Comparison of ENCODE assay signal across 11 mouse cellular contexts in the genomic region with DNA sequence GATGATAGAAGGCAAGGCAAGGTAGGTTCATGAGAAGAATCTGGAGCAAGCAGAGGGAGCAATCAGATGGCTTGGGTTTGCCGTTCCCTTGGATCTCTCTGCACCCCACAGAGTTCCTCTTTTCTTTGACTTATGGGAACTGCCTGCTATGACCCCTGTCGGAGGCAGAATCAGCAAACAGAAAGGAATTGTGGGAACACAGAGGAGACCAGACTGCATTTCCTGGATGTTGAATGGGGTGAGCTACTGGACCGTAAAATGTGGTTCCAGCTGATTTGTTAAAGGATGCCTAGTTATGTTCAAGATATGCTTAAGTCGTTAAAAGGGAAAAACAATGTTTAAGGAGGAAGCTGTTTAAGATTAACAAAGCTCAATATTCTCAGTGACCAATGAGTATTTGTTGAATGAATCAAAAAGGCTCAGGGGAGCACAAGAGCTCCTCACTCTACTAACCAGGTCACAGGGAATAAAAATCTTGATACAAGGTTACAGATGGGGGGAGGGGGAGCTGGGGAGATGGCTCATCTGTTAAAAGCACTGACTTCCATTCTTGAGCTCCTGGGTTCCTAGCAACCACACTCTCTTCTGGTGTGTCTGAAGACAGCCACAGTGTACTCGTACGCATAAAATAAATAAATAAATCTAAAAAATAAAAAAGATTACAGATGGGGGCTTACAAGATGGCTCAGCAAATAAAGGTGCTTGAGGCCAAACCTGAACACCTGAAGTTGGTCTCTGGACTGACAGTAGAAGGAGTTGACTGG. TPM values are rescaled to one million over a fixed set of nuclear protein-coding genes. Genes with fewer than 3 reads are reported as not detected.
DNase-seq lines count a peak whose midpoint lies in the region; ATAC-seq and TF ChIP-seq lines count a peak whose summit lies in the region.
"Had no signal": no experiment of that assay in that cellular context is flagged by ENCODE, and none has a peak within 500 bp of the region (broad histone marks: within the 10 kb centered on the region; RNA-seq: fewer than 3 reads in every experiment).

No protein-coding gene starts in this region.

- ATAC-seq in granulocyte monocyte progenitor cell, adult 5-6 weeks (replicated peaks; ENCODE audit: poor library complexity, severe bottlenecking), result peak; percentile 93
- peak; percentile 85 for ATAC-seq in megakaryocyte progenitor cell, adult 5-6 weeks (replicated peaks; ENCODE audit: poor library complexity)
- ATAC-seq: midbrain, embryonic 16.5 days had no signal

- peak; percentile 52 for DNase-seq in kidney, adult 2 months
- DNase-seq in kidney, postnatal 25 days, result no peak
- DNase-seq in cerebellum, postnatal 25 days, result no peak
- no peak for DNase-seq in spleen, postnatal 36 days (ENCODE audit: low spot score in 2 of 2)
- DNase-seq in lung, postnatal 10 days, result no peak

- no peak for TF ChIP-seq CTCF in kidney, adult 2 months (conservative IDR thresholded peaks at IDR 0.05; ENCODE audit: insufficient read depth, insufficient read length, low read depth, low read length)
- no peak for TF ChIP-seq CTCF in bone marrow macrophage, adult 2 months (IDR thresholded peaks at IDR 0.05; ENCODE audit: low read depth, low read length)

- peak overlapping the region; percentile 35; the same call in 1 of the 2 replicates for H3K27ac ChIP-seq in kidney, adult 2 months (ENCODE audit: insufficient read depth, low read depth, low read length)
- peak overlapping the region; percentile 54 for H3K27ac ChIP-seq in bone marrow macrophage, adult 2 months (ENCODE audit: insufficient read depth, low read depth, low read length)

- H3K4me1 ChIP-seq in kidney, adult 2 months (ENCODE audit: control insufficient read depth, insufficient read depth, low read length), result no peaks in the 10 kb centered on the region
- H3K4me1 ChIP-seq in bone marrow macrophage, adult 2 months (ENCODE audit: control insufficient read depth, insufficient read depth, low read length), result peaks cover 29% of the 10 kb centered on the region

- H3K27me3 ChIP-seq in kidney, adult 2 months (replicated peaks; ENCODE audit: control insufficient read depth, insufficient read depth, low read length), result no peaks in the 10 kb centered on the region

- H3K4me3 ChIP-seq in kidney, adult 2 months (ENCODE audit: insufficient read depth, low read depth, low read length), result no peak overlapping the region
- H3K4me3 ChIP-seq in bone marrow macrophage, adult 2 months (ENCODE audit: insufficient read depth, low read length), result no peak overlapping the region

- 29% methylated on average over 6 of the region's 6 CpGs for WGBS in kidney, adult 2 months

- H3K36me3 ChIP-seq in kidney, adult 2 months (ENCODE audit: control insufficient read depth, insufficient read depth, low read length), result no peaks in the 10 kb centered on the region

- TF ChIP-seq POLR2A in kidney, adult 2 months (IDR thresholded peaks at IDR 0.05; ENCODE audit: low read depth, low read length), result no peak
- no peak for TF ChIP-seq POLR2A in bone marrow macrophage, adult 2 months (IDR thresholded peaks at IDR 0.05; ENCODE audit: borderline replicate concordance, low read depth, low read length)

RNA-seq across cellular contexts. Expression of gene Atp1a4, which starts 17.1 kb away (rescaled TPM):
- 0.09 and 0.11 TPM in 2 replicates for polyA plus RNA-seq in kidney, adult 2 months (2012; rRNA removed)
- not detected in 2 replicates for polyA plus RNA-seq in bone marrow macrophage, adult 2 months (2012; ENCODE audit: insufficient read depth, insufficient read length, missing spikeins)
- not detected in 2 replicates for total RNA-seq in granulocyte monocyte progenitor cell, adult 5-6 weeks (2014; fragmentation: Nextera tagmentation)
- total RNA-seq in granulocyte monocyte progenitor cell, adult 5-6 weeks (2017), result not detected in 2 replicates
- not detected in 2 replicates for total RNA-seq in megakaryocyte progenitor cell, adult 5-6 weeks (2015)
- not detected in 2 replicates for total RNA-seq in megakaryocyte progenitor cell, adult 5-6 weeks (2017)
- polyA plus RNA-seq: embryonic facial prominence, embryonic 11.5 days; liver, embryonic 16.5 days; midbrain, embryonic 16.5 days had no signal

RNA-seq across cellular contexts. Expression of gene Igsf8, which starts 20.3 kb away (rescaled TPM):
- polyA plus RNA-seq in kidney, adult 2 months (2012; rRNA removed), result 54.3 and 57.7 TPM in 2 replicates
- 90.3 and 110 TPM in 2 replicates for polyA plus RNA-seq in bone marrow macrophage, adult 2 months (2012; ENCODE audit: insufficient read depth, insufficient read length, missing spikeins)
- total RNA-seq in granulocyte monocyte progenitor cell, adult 5-6 weeks (2014; fragmentation: Nextera tagmentation), result 53.7 and 58.4 TPM in 2 replicates
- 24.8 and 25.0 TPM in 2 replicates for total RNA-seq in granulocyte monocyte progenitor cell, adult 5-6 weeks (2017)
- total RNA-seq in megakaryocyte progenitor cell, adult 5-6 weeks (2015), result 28.8 and 29.7 TPM in 2 replicates
- 25.5 and 30.6 TPM in 2 replicates for total RNA-seq in megakaryocyte progenitor cell, adult 5-6 weeks (2017)

RNA-seq across cellular contexts. Expression of gene Casq1, which starts 21.5 kb away (rescaled TPM):
- polyA plus RNA-seq in kidney, adult 2 months (2012; rRNA removed), result 0.29 and 27.1 TPM in 2 replicates
- polyA plus RNA-seq in bone marrow macrophage, adult 2 months (2012; ENCODE audit: insufficient read depth, insufficient read length, missing spikeins), result not detected in 2 replicates
- not detected in 2 replicates for total RNA-seq in granulocyte monocyte progenitor cell, adult 5-6 weeks (2014; fragmentation: Nextera tagmentation)
- total RNA-seq in granulocyte monocyte progenitor cell, adult 5-6 weeks (2017), result not detected in 2 replicates
- total RNA-seq in megakaryocyte progenitor cell, adult 5-6 weeks (2015), result not detected in 2 replicates
- not detected in 2 replicates for total RNA-seq in megakaryocyte progenitor cell, adult 5-6 weeks (2017)

RNA-seq across cellular contexts. Expression of gene Pea15a, which starts 34.5 kb away (rescaled TPM):
- polyA plus RNA-seq in kidney, adult 2 months (2012; rRNA removed), result 52.1 and 58.7 TPM in 2 replicates
- 249 and 256 TPM in 2 replicates for polyA plus RNA-seq in bone marrow macrophage, adult 2 months (2012; ENCODE audit: insufficient read depth, insufficient read length, missing spikeins)
- 3.5 and 6.0 TPM in 2 replicates for total RNA-seq in granulocyte monocyte progenitor cell, adult 5-6 weeks (2014; fragmentation: Nextera tagmentation)
- 1.2 and 1.7 TPM in 2 replicates for total RNA-seq in granulocyte monocyte progenitor cell, adult 5-6 weeks (2017)
- 3.1 and 4.9 TPM in 2 replicates for total RNA-seq in megakaryocyte progenitor cell, adult 5-6 weeks (2015)
- total RNA-seq in megakaryocyte progenitor cell, adult 5-6 weeks (2017), result 2.2 and 2.6 TPM in 2 replicates

RNA-seq across cellular contexts. Expression of gene Atp1a2, which starts 56.7 kb away (rescaled TPM):
- 21.5 and 36.4 TPM in 2 replicates for polyA plus RNA-seq in kidney, adult 2 months (2012; rRNA removed)
- polyA plus RNA-seq in bone marrow macrophage, adult 2 months (2012; ENCODE audit: insufficient read depth, insufficient read length, missing spikeins), result 0.15 and 0.36 TPM in 2 replicates
- total RNA-seq in granulocyte monocyte progenitor cell, adult 5-6 weeks (2014; fragmentation: Nextera tagmentation), result not detected in 2 replicates
- total RNA-seq in granulocyte monocyte progenitor cell, adult 5-6 weeks (2017), result not detected in 2 replicates
- total RNA-seq in megakaryocyte progenitor cell, adult 5-6 weeks (2015), result not detected in 2 replicates
- total RNA-seq in megakaryocyte progenitor cell, adult 5-6 weeks (2017), result not detected in 2 replicates
